Mouse (Mus musculus): ENCODE measurements at regions not wholly inside any gene's neighbourhood (a gene's known extent, or its start where the extent isn't known, plus 50 kb on each side); places are given as distances from the start of the nearest gene placed in this dataset.
A peak's percentile ranks its signal among the peaks of the same experiment; 100 is the strongest.
"Not testable (repeated sequence)": the region's sequence is repeated elsewhere in the genome, so short reads cannot be mapped to it uniquely, and the experiment has no call there.

DNA sequence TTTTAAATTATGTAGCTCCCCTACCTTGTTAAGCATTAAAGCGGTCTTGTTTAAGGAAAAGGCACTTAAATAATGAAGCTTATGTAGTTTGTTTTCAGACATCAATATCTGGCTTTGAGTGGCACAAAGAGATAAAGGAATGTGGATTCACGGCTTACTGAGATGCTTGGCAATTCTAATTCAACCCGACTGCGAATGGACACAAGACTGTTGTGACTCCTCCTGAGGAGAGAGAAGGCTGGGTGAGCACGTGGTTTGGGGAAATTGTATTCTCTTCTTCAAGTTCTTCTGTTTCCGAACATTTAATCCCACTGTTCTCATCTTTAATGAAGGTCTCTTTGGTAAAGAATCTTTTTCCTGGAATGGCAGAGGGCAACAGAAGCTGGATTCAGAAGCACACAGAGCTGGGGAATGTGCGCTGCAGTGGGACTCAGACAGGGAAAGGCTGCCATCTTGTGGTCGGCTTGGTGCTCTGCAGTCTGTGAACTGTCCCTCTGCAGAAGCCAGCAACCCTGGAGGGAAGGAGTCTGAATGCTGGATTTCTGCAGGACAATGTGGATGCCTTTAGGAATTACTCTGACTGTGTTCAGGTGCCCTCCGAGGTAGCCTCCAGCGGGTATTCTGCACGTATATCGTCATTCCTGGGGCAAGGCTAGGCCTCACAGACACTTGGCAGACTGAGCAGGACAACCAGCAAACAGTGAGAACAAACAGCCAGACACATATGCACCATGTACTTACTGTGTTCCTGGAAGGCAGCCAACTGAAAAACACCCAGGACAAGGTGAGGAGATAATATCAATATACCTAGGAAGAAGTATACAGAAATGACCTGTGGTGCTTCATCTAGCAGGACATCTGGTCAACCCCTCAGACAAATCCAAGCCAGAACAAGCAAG lies 54.0 kb upstream of the Pax1 start:
- DNase-seq, result peak; percentile 69

DNA sequence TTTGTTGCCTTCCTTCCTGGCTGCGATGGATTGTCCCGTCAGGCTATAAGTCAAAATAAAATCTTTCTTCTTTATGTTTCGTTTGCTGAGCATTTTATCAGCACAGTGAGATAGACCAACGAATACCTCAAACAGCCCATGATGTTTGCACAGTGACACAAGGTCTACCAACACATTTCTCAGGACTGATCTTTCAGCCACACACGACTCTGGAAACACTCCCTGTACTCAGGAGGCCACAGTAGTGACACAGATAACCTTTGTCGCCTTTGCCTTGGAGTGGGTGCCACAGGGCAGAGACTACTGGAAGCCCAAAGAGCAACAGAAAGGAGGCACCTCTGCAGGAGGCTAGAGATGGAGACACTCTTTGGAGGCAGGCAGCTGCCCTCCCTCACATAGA lies 55.0 kb upstream of the Pax1 start:
- no peak for DNase-seq

- no peak for DNase-seq
Observed at GRCm38 (mm10) chr2:147305262-147305661, 56.5 kb upstream of the Pax1 start.

- no peak for DNase-seq
Observed at GRCm38 (mm10) chr2:147300503-147300902, 61.2 kb upstream of the Pax1 start.

DNA sequence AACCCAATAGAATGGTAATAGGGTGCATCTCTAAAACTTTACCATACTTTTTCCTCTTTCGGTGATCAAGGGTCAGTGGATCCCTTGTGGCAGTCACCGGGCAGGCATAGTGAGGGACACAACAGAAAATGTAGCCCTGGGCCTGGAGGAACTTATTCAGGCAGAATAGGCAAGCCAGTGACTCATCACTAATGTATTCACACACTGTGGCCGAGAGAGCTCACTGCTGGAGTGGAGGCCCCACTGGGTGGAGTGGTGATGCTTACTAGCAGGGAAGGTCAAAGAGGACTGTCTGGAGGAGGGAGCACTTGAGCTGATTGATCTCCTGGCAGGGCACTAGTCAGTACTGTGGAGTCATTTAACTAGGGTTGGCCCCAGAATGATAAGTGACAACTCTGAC lies 62.4 kb upstream of the Pax1 start:
- no peak for DNase-seq

DNA sequence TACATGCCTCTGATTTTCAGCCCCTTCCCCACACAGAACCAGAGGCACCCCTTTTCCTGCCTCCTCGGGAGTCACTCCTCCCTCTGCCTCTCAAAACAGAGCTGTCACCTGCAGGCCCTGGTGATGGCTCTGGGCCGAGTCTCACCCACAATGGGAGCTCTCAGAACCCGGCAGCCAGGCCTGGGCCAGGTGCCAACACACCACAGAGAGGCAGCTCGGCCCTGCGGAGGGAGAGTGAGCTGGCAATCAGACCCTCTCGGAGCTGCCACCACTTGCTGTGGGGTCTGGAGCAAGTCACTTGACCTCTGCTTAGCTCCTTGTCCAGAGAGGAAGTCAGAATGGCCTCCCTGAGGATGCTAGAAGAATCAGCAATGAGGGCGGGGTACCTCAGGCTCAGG lies 63.2 kb upstream of the Pax1 start:
- no peak for DNase-seq

DNA sequence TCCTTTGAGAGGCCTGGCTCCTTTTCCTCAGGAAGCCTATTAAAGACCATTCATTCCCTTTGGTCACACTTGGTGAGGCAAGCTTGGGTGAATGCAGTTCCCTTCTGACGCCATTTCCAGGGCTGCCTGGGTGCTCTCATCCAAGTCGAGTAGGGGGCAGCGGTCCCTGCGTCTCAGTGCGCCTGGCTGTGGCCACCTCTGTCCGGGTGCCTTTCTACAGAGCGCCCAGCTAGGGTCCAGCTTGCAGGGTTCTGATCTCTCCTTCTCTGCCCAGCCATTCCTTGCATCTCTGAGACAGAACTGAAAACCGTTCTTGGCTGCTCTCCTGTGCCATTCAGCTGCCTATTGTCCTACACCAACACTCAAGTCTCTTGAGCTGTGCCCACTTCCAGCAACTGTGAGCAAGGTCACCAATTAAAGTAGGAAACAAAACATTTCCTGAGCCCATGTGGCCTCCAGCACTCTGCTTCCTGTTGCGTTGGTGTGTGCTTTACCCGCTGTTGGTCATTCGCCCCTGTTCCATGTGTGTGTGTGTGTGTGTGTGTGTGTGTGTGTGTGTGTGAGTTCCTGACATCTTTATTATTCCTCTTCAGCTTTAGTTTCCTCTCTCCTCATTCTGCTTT lies 63.7 kb upstream of the Pax1 start:
- no peak for DNase-seq

DNA sequence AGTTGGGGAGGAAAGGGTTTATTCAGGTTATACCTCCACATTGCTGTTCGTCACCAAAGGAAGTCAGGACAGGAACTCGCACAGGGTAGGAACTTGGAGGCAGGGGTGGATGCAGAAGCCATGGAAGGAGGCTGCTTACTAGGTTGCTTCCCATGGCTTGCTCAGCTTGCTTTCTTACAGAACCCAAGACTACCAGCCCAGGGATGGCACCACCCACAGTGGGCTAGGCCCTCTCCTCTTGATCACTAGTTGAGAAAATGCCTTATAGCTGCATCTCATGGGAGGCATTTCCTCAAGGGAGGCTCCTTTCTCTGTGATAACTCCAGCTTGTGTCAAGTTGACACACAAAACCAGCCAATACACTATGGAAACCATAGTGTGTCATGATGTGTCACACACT lies 66.8 kb upstream of the Pax1 start:
- DNase-seq, result not testable (repeated sequence)

GRCm38 (mm10) chr2:147293294-147293688 lies 68.4 kb upstream of the Pax1 start:
- no peak for DNase-seq

DNA sequence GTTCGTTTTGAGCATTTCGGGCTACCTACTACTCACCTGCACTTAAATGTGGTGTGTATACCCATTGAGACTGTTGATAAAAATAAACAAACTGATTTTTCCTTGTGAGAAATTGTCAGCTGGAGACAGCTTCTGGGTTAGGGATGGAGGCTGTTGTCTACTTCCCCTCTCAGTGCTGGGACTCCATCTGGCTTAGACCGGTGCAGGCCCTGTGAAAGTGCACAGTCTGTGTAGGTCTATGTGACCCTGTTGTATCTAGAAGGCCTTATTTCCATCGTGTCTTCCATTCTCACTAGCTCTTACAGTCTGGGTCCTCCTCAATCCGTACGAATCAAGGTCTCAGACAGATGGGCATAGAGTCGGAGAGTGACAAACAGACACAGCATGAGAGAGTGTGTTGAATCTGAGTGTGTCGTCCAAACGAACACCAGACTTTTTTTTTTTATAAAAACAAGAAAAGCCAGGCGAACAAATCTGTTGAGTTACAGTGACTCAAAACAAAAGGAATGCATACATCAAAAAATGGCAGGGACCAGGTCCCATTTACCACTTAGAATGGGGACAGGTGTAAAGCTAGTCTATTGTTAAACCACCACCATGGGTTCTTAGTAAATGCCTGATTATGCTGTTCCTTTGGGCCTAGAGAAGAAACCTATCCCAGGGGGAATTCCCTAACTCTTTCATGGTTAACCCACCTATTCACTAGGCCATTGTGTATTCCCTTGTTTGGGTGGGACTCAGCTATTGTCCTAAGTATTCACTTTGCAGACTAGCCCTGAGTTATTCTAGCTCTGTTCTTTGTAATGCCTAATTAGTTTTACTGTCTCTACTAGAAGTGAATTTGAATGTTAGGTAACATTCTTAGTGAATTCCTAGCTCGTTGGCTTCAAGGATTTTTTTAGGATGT lies 69.1 kb upstream of the Pax1 start:
- no peak for DNase-seq

DNA sequence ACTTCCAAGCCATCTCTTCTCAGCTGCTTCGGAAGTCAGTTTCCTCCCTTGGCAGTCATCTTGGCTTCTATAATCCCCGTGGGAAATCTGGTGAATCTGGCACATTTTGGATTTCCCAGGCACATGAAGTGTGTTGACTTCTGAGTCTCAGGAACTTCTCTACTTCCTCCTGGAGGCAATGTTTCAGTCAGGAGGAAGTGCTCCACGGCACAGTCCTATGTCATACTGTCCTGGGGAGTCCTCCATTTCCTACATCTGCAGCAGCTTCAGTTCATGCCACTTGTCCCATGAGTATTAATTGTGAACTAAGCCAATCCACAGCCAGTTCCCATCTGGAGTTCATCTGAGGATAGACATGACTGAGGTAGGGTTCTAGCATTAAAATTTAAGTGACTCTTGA lies 78.3 kb upstream of the Pax1 start:
- DNase-seq, result no peak

- DNase-seq, result no peak
Observed at GRCm38 (mm10) chr2:147277636-147278035, 83.6 kb upstream of the Nkx2-2 start.

DNA sequence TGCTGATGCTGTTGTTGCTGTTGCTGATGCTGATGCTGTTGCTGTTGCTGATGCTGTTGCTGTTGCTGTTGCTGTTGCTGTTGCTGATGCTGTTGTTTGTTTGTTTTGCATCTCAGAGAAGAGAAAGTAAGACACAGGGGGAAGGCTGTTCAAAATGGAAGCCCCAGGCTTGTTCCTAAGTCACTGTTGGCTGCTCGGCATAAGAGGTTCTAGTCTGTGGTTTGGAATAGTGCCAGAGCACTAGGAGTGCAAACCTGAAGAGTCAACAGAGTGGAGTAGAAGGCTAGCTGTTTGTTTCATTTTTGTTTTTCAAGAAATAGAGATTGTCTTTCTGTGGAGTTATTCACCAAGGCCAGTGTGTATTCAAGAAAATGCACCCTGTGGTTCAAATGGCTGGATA lies 75.1 kb upstream of the Nkx2-2 start:
- DNase-seq, result no peak

- no peak for DNase-seq
Observed at GRCm38 (mm10) chr2:147267901-147268300, 73.9 kb upstream of the Nkx2-2 start.

- no peak for DNase-seq
Observed at GRCm38 (mm10) chr2:147267257-147267656, 73.2 kb upstream of the Nkx2-2 start.

GRCm38 (mm10) chr2:147256696-147257095 lies 62.7 kb upstream of the Nkx2-2 start:
- peak; percentile 83 for DNase-seq

- no peak for DNase-seq
Observed at GRCm38 (mm10) chr2:147254944-147255343, 60.9 kb upstream of the Nkx2-2 start.

DNA sequence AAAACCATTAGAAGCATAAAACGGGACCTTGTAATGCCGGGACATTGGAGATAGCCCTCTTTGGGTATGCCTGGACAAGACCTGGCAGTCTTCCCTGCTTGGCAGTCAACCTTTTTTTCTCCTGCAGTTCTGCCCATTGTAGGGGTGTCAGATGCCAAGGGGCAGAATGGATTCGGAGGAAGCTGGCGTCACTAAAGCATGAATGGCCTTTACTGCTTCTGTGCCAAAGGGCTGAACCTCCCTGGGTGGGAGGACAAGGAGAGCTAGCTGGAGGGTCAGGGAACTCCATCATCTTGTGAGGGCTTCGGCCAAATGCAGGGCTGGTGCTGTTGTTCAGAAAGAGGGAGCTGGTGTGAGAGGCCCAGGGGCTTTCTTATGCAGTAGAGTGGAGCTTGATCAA lies 60.1 kb upstream of the Nkx2-2 start:
- no peak for DNase-seq

- no peak for DNase-seq
Observed at GRCm38 (mm10) chr2:147247981-147248514, 54.0 kb upstream of the Nkx2-2 start.

DNA sequence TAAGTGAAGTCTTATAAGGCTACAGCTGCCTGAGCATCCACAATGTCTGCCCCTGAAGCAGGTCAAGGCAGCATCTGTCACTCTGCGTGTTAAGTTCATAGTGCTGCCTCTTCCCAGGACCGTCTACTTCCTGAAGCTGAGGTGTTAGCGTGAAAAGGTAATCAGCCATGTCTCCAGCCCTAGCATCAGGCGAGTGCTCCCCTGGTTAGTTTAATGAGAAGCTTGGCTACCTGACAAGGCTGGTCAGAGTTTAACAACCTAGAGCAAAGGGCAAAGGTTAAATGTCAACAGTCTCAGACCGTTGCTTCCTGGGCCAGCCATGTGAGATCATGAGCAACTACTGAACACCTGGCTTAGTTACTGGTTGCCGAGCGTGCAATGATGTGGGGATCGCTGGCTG lies 53.2 kb upstream of the Nkx2-2 start:
- DNase-seq, result no peak

DNA sequence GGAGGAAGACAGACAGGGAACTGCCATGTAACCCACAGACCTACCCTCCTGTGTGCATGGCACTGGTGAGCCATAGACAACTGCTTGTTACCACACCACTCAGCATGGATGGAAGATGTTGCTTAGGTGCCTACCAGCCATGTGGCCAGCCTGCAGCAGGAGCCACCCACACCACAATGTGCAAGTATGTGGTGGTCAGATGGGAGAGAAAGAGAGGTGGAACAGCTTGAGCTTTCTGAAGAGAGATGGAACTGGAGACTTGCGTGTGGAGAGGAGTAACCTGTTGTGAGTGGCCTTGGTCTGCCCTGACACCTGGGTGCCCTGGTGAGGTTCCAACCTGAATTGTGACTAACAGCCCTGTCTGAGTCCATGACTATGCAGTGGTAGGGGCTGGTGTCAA lies 50.4 kb upstream of the Nkx2-2 start:
- no peak for DNase-seq

Measured in thymus, postnatal 4 days (tissue).